Mouse (Mus musculus) G1E (cell line): ENCODE measurements around the gene Tbc1d9b.

ENCODE experiments used
- CTCF ChIP-seq: IDR thresholded peaks from 2 replicates; pipeline ENCODE4 v1.5.1; 2012; ENCODE audit warnings: low read depth, low read length, inconsistent platforms, mixed read lengths
- GATA1 ChIP-seq: IDR thresholded peaks from 2 replicates; pipeline ENCODE4 v1.6.1; 2012; ENCODE audit warnings: borderline replicate concordance, low read length, inconsistent platforms, mixed read lengths

DNA sequence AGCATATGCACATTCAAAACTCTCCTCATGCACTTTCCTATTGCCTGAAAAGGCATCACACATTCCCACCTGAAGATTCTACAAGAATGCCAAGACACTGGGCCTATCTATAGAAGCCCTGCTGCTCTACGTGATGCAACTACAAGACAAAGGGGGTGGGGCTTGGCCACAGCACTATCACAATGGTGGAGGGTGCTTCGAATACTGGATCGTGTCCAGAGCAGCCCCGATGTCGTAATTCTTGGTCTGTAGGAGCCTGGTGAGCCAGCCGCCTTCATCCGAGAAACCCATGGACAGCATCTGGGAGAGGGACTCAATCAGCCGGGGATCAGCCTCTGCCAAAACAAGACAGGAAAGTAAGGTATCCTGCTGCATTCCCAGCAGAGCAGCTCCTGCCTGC lies 69.4 kb downstream of the Tbc1d9b start:
- TF ChIP-seq CTCF: no peak
- TF ChIP-seq GATA1: no peak
